Mouse (Mus musculus) heart, embryonic 13.5 days (tissue): Measurements from ENCODE around the gene Sema6c. TPM values are rescaled to one million over a fixed set of nuclear protein-coding genes. Genes with fewer than 3 reads are reported as not detected.
"Not testable (repeated sequence)": the region's sequence is repeated elsewhere in the genome, so short reads cannot be mapped to it uniquely, and the experiment has no call there.

Source experiments
- ATAC-seq: fragments of 200-750 bp; cut with Nextera tagmentation; 2 replicates; pipeline ENCODE4 v1.8.0; 2017; ENCODE audit warnings: moderate TSS enrichment; ENCODE audit not compliant: insufficient number of reproducible peaks, low FRiP score, low TSS enrichment; ENCODE audit errors: extremely low read depth
- H3K27ac ChIP-seq: fragments of 300-500 bp; sonication (generic); replicated peaks from 2 replicates; pipeline ENCODE4 v1.5.1; 2015; ENCODE audit warnings: moderate library complexity, mild to moderate bottlenecking, inconsistent platforms
- H3K27me3 ChIP-seq: fragments of 300-500 bp; sonication (generic); replicated peaks from 2 replicates; pipeline ENCODE4 v1.6.1; 2015; ENCODE audit warnings: mild to moderate bottlenecking, inconsistent platforms
- H3K36me3 ChIP-seq: fragments of 300-500 bp; sonication (generic); 2 replicates; pipeline ENCODE4 v1.6.1; 2015; ENCODE audit warnings: mild to moderate bottlenecking, inconsistent platforms
- H3K4me1 ChIP-seq: fragments of 300-500 bp; sonication (generic); 2 replicates; pipeline ENCODE4 v1.6.1; 2015; ENCODE audit warnings: inconsistent platforms
- H3K4me2 ChIP-seq: fragments of 300-500 bp; sonication (generic); 2 replicates; pipeline ENCODE4 v1.6.1; 2015; ENCODE audit warnings: inconsistent platforms, mild to moderate bottlenecking, moderate library complexity
- H3K4me3 ChIP-seq: fragments of 300-500 bp; sonication (generic); 2 replicates; pipeline ENCODE4 v1.5.1; 2015; ENCODE audit warnings: moderate library complexity, mild to moderate bottlenecking, inconsistent platforms
- H3K9ac ChIP-seq: fragments of 300-500 bp; sonication (generic); 2 replicates; pipeline ENCODE4 v1.6.1; 2015; ENCODE audit warnings: inconsistent platforms, mild to moderate bottlenecking, moderate library complexity
- H3K9me3 ChIP-seq: fragments of 300-500 bp; sonication (generic); 2 replicates; pipeline ENCODE4 v1.6.1; 2016; ENCODE audit warnings: inconsistent platforms
- WGBS: fragments of 180-500 bp; shearing (Covaris S2); methylation state at CpG from one replicate; pipeline ENCODE4 v1.1.7; 2015; ENCODE audit warnings: mixed read lengths; 5-methylcytosine and 5-hydroxymethylcytosine counted together
- polyA plus RNA-seq: library from polyadenylated mRNA; unstranded; fragments of >200 nt; fragmentation: Nextera tagmentation; extraction: Ambion mirVana; gene quantifications from 2 replicates; pipeline ENCODE4 v1.2.1, GENCODE M21; 2015

Sema6c gene
- polyA plus RNA-seq, 1 experiment from 2014 or later: 3.0 TPM

DNA sequence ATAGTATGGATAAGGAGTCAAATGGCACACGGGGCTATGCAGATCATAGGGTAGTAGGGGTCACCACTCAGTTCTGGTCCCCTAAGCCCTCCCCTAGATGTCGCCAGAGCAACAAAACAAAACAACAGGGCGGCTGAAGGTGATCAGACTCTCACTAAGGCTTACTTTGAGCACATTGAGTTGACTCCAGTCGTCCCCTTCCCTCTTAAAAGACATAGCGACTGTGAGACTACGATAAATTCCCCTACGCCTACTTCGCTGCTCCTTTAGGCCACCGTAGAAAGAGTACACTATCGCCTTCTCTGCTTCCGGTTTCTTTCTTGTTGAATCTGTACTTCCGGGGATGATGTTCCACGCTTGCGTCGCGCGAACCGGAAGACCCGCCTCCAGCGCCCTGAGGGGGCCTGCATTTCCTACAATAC, 26.6 kb upstream of the Sema6c start, which contains the start of the genes Scnm1 and Lysmd1:
Scnm1 (minus strand) TSS at position 332 of the 422 bp plus-strand sequence.
Lysmd1 (plus strand) TSS at position 409 of the 422 bp plus-strand sequence.
- Histone ChIP-seq H3K4me3 (peak within 1 kb of the TSS; percentile 73), H3K4me1 (peaks cover 22% of the 10 kb centered on the region), H3K4me2 (peak within 1 kb of the TSS; percentile 87), H3K36me3 (peaks cover 40% of the 10 kb centered on the region), H3K27ac (peak within 1 kb of the TSS; percentile 79), H3K27me3 (no peaks in the 10 kb centered on the region), H3K9ac (peak within 1 kb of the TSS; percentile 90), H3K9me3 (no peaks in the 10 kb centered on the region)
- 0% methylated on average over 20 of the region's 20 CpGs for WGBS
- ATAC-seq: peak; percentile 70; the same call in 1 of the 2 replicates

DNA sequence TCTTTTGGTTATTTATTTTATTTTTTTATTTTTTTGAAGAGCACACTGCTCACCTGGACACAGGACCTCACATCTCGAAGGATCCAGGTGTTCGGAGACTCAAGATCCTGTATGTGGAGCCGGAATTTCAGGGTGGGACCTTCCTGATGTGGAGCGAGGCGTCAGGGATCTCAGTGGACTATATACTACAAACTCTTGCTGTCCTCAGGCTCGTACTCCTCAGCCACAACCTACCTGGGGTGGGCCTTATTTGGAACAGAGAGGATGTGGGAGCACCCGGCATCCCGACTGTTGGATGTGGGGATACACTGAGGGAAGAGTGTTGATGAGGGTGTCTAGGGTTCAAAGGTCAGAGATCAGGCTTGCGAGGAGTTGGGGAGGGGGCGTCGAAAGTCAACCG, 26.1 kb upstream of the Sema6c start:
- H3K9me3 ChIP-seq, H3K27ac ChIP-seq, H3K9ac ChIP-seq, ATAC-seq, H3K27me3 ChIP-seq, H3K4me2 ChIP-seq: not testable (repeated sequence)
- Histone ChIP-seq H3K4me1 (peaks cover 22% of the 10 kb centered on the region), H3K36me3 (peaks cover 37% of the 10 kb centered on the region), H3K4me3 (peak overlapping the region; percentile 73)
- no CpG with 5 or more reads among the region's 12 CpGs for WGBS

- H3K27ac ChIP-seq: no peak overlapping the region
- H3K4me3 ChIP-seq: peak overlapping the region; percentile 49
- H3K4me2 ChIP-seq: peak overlapping the region; percentile 71
- H3K9me3 ChIP-seq: no peaks in the 10 kb centered on the region
- H3K36me3 ChIP-seq: peaks cover 35% of the 10 kb centered on the region
- H3K9ac ChIP-seq: peak overlapping the region; percentile 68
- no peak for ATAC-seq
- no peaks in the 10 kb centered on the region for H3K27me3 ChIP-seq
- WGBS: 12% methylated on average over 6 of the region's 6 CpGs
- peaks cover 22% of the 10 kb centered on the region for H3K4me1 ChIP-seq
These were observed 25.2 kb upstream of the Sema6c start for GRCm38 (mm10) chr3:95135023-95135422.

GRCm38 (mm10) chr3:95135433-95136052, 24.7 kb upstream of the Sema6c start:
- no peaks in the 10 kb centered on the region for H3K27me3 ChIP-seq
- ATAC-seq: no peak
- peaks cover 22% of the 10 kb centered on the region for H3K4me1 ChIP-seq
- H3K4me2 ChIP-seq: peak overlapping the region; percentile 71
- H3K27ac ChIP-seq: no peak overlapping the region
- WGBS: 72% methylated on average over 7 of the region's 7 CpGs
- H3K9ac ChIP-seq: peak overlapping the region; percentile 68; the same call in 1 of the 2 replicates
- no peaks in the 10 kb centered on the region for H3K9me3 ChIP-seq
- peaks cover 36% of the 10 kb centered on the region for H3K36me3 ChIP-seq
- H3K4me3 ChIP-seq: peak overlapping the region; percentile 49

DNA sequence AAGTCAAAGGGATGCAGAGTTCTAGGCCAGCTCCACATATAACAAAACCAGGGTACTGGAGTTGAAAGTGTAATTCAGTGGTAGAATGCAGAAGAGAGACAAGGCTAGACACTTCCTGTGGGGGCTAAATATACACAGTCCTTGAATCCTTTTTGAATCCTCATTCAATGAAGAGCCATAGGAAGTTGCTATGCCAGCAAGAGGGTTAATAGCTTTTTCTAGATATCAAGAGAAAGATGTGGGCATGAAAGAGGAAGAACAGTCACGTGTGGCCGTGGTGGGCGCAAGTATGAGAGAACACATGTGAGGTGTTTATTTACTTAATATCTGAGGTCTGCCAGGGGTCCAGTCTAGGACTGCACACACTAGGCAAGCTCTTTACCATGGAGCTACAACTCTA, 23.9 kb upstream of the Sema6c start:
- Histone ChIP-seq H3K27me3 (no peaks in the 10 kb centered on the region), H3K4me1 (peaks cover 22% of the 10 kb centered on the region), H3K9me3 (no peaks in the 10 kb centered on the region), H3K36me3 (peaks cover 32% of the 10 kb centered on the region), H3K9ac (no peak overlapping the region), H3K27ac (no peak overlapping the region), H3K4me2 (no peak overlapping the region), H3K4me3 (no peak overlapping the region)
- ATAC-seq: no peak
- WGBS: 86% methylated on average over 3 of the region's 3 CpGs

- H3K4me2 ChIP-seq: peak overlapping the region; percentile 56
- H3K27ac ChIP-seq: no peak overlapping the region
- peaks cover 18% of the 10 kb centered on the region for H3K36me3 ChIP-seq
- WGBS: 58% methylated on average over 25 of the region's 25 CpGs
- H3K9me3 ChIP-seq: no peaks in the 10 kb centered on the region
- no peak for ATAC-seq
- peaks cover 15% of the 10 kb centered on the region for H3K4me1 ChIP-seq
- H3K4me3 ChIP-seq: peak overlapping the region; percentile 21
- peak overlapping the region; percentile 25 for H3K9ac ChIP-seq
- H3K27me3 ChIP-seq: no peaks in the 10 kb centered on the region
These were observed 20.5 kb upstream of the Sema6c start for GRCm38 (mm10) chr3:95139586-95140288.

GRCm38 (mm10) chr3:95140289-95140595, 20.0 kb upstream of the Sema6c start:
- peak overlapping the region; percentile 56 for H3K4me2 ChIP-seq

GRCm38 (mm10) chr3:95140795-95141194, 19.5 kb upstream of the Sema6c start:
- Histone ChIP-seq H3K27me3 (no peaks in the 10 kb centered on the region), H3K4me1 (peaks cover 5% of the 10 kb centered on the region), H3K9ac (0 out of 2 replicates have a peak overlapping the region, but pooled peaks have one; percentile 25), H3K36me3 (peaks cover 18% of the 10 kb centered on the region), H3K4me2 (0 out of 2 replicates have a peak overlapping the region, but pooled peaks have one; percentile 56), H3K4me3 (0 out of 2 replicates have a peak overlapping the region, but pooled peaks have one; percentile 21), H3K9me3 (no peaks in the 10 kb centered on the region), H3K27ac (no peak overlapping the region)
- WGBS: 92% methylated on average over 6 of the region's 6 CpGs
- ATAC-seq: no peak

More at GRCm38 (mm10) chr3:95140289-95140595, 20.0 kb upstream of the Sema6c start:
- no peak overlapping the region for H3K27ac ChIP-seq
- no peaks in the 10 kb centered on the region for H3K27me3 ChIP-seq
- peaks cover 10% of the 10 kb centered on the region for H3K4me1 ChIP-seq
- ATAC-seq: no peak
- 48% methylated on average over 18 of the region's 18 CpGs for WGBS
- peak overlapping the region; percentile 25 for H3K9ac ChIP-seq
- peaks cover 18% of the 10 kb centered on the region for H3K36me3 ChIP-seq
- no peaks in the 10 kb centered on the region for H3K9me3 ChIP-seq
- peak overlapping the region; percentile 21 for H3K4me3 ChIP-seq

GRCm38 (mm10) chr3:95141474-95141873, 18.8 kb upstream of the Sema6c start:
- Histone ChIP-seq H3K4me2 (no peak overlapping the region), H3K4me3 (no peak overlapping the region), H3K9me3 (no peaks in the 10 kb centered on the region), H3K36me3 (peaks cover 18% of the 10 kb centered on the region), H3K27ac (no peak overlapping the region), H3K4me1 (no peaks in the 10 kb centered on the region), H3K9ac (no peak overlapping the region), H3K27me3 (no peaks in the 10 kb centered on the region)
- no peak for ATAC-seq
- WGBS: 89% methylated on average over 9 of the region's 9 CpGs

DNA sequence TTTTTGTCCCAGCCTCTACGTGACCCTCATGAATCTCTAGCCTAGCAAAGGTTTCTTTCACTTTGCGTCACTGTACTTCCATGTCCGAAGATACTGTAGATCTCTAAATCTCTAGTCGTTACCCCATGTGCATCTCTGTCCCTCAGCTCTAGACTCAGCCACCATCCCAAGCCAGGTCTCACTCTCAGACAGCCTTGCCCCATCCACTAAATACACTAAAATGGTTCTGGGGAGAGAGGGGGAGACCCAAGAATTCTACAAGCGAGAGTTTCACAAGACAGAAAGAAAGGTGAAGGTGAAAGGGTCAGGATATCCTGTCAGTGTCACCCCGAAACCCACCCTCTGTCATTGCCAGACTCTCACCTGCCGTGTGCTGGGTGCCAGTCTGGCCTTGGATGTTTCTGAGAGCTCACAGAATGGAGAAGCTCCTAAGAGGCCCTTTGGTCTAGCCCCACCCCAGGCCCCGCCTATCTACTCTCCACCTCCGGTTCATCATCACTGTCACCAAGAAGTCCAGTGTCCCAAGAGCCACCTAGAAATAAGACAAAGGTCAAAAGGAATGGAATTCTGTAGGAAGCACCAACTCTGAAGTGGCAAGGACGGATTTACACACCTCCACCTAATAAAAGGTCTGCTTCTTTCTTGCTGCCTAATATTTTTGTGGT, 18.2 kb upstream of the Sema6c start, which contains the start of gene Tnfaip8l2:
Tnfaip8l2 (minus strand) TSS at position 409 of the 665 bp plus-strand sequence.
- Histone ChIP-seq H3K9ac (no peak within 1 kb of the TSS), H3K4me2 (no peak within 1 kb of the TSS), H3K9me3 (no peaks in the 10 kb centered on the region), H3K4me1 (no peaks in the 10 kb centered on the region), H3K27me3 (no peaks in the 10 kb centered on the region), H3K4me3 (no peak within 1 kb of the TSS), H3K27ac (no peak within 1 kb of the TSS), H3K36me3 (peaks cover 18% of the 10 kb centered on the region)
- 79% methylated on average over 10 of the region's 10 CpGs for WGBS
- ATAC-seq: no peak

- H3K4me3 ChIP-seq: no peak overlapping the region
- H3K4me2 ChIP-seq: no peak overlapping the region
- H3K4me1 ChIP-seq: no peaks in the 10 kb centered on the region
- no peaks in the 10 kb centered on the region for H3K27me3 ChIP-seq
- ATAC-seq: no peak
- WGBS: 7% methylated on average over 5 of the region's 5 CpGs
- H3K9me3 ChIP-seq: no peaks in the 10 kb centered on the region
- no peak overlapping the region for H3K9ac ChIP-seq
- peaks cover 18% of the 10 kb centered on the region for H3K36me3 ChIP-seq
- H3K27ac ChIP-seq: no peak overlapping the region
These were observed 17.6 kb upstream of the Sema6c start for GRCm38 (mm10) chr3:95142617-95143011.
